ENCODE assay signal across 12 mouse cellular contexts in genomic region chr11:89318324-89318723, GRCm38 (mm10). TPM values are rescaled to one million over a fixed set of nuclear protein-coding genes. Genes with fewer than 3 reads are reported as not detected.
A peak's percentile ranks its signal among the peaks of the same experiment; 100 is the strongest.
DNase-seq lines count a peak whose midpoint lies in the region; ATAC-seq lines count a peak whose summit lies in the region.
"Had no signal": no experiment of that assay in that cellular context is flagged by ENCODE, and none has a peak within 500 bp of the region (broad histone marks: within the 10 kb centered on the region; RNA-seq: fewer than 3 reads in every experiment).

No protein-coding gene starts in this region.

- DNase-seq in heart, adult 11 months, result no peak
- peak; percentile 32 for DNase-seq in retina, postnatal 1 day
- no peak for DNase-seq in retina, embryonic 14.5 days (ENCODE audit: low spot score)
- no peak for DNase-seq in cerebellum, adult 8-10 months
- DNase-seq: adrenal gland, adult 8-10 months; cerebellum, adult 18-20 months; gastrocnemius, postnatal 10 days; kidney, adult 9 months had no signal

- peaks cover 12 to 26% of the 10 kb centered on the region in 2 experiments; a peak in 3 of 4 replicates for H3K4me1 ChIP-seq in heart, embryonic 14.5 days (ENCODE audit: control insufficient read depth in 2 of 2, insufficient read depth in 2 of 2, low read length in 2 of 2)
- no peaks in the 10 kb centered on the region for H3K4me1 ChIP-seq in intestine, embryonic 16.5 days (ENCODE audit: control insufficient read depth, insufficient read depth, low read length)

- peak overlapping the region; percentile 21; the same call in 1 of the 2 replicates for H3K9ac ChIP-seq in heart, embryonic 14.5 days (ENCODE audit: low read length)
- H3K9ac ChIP-seq in intestine, embryonic 16.5 days (ENCODE audit: low read depth, low read length), result no peak overlapping the region

- H3K36me3 ChIP-seq in heart, embryonic 14.5 days (ENCODE audit: control insufficient read depth, insufficient read depth, low read length), result no peaks in the 10 kb centered on the region
- no peaks in the 10 kb centered on the region for H3K36me3 ChIP-seq in intestine, embryonic 16.5 days (ENCODE audit: control insufficient read depth, insufficient read depth, low read length)

- H3K27ac ChIP-seq in heart, embryonic 14.5 days (replicated peaks in 1 of 2; ENCODE audit: control insufficient read depth in 1 of 2, insufficient read depth in 1 of 2, low read depth in 2 of 2, low read length in 2 of 2), result 0 out of 4 replicates have a peak overlapping the region, but pooled peaks of 1 of the 2 experiments have one; percentile 19
- H3K27ac ChIP-seq in intestine, embryonic 16.5 days (ENCODE audit: low read length), result peak overlapping the region; percentile 33; the same call in 1 of the 2 replicates

- WGBS in heart, embryonic 14.5 days, result 14% methylated on average over 8 of the region's 8 CpGs
- WGBS in intestine, embryonic 16.5 days, result 30% methylated on average over 8 of the region's 8 CpGs

- ATAC-seq in heart, embryonic 14.5 days (ENCODE audit: insufficient number of reproducible peaks, insufficient read depth, low FRiP score, low read depth), result no peak
- ATAC-seq in intestine, embryonic 16.5 days, result peak; percentile 36; the same call in 1 of the 2 replicates
- ATAC-seq in activated CD4-positive, CD25-positive, alpha-beta regulatory T cell, adult 4 months, result no peak
- no peak for ATAC-seq in granulocyte monocyte progenitor cell, adult 5-6 weeks (replicated peaks; ENCODE audit: poor library complexity, severe bottlenecking)

- H3K4me2 ChIP-seq in heart, embryonic 14.5 days (ENCODE audit: low read length), result peak overlapping the region; percentile 32; the same call in 1 of the 2 replicates
- H3K4me2 ChIP-seq in intestine, embryonic 16.5 days (ENCODE audit: low read depth, low read length), result no peak overlapping the region

- no peak overlapping the region for H3K4me3 ChIP-seq in heart, embryonic 14.5 days (ENCODE audit: control insufficient read depth in 1 of 2, insufficient read depth in 1 of 2, low read depth in 1 of 2, low read length in 2 of 2)
- no peak overlapping the region for H3K4me3 ChIP-seq in intestine, embryonic 16.5 days (ENCODE audit: low read length)

- H3K9me3 ChIP-seq in heart, embryonic 14.5 days (ENCODE audit: control insufficient read depth, low read length), result no peaks in the 10 kb centered on the region
- H3K9me3 ChIP-seq in intestine, embryonic 16.5 days (ENCODE audit: control insufficient read depth, low read length), result no peaks in the 10 kb centered on the region

- no peaks in the 10 kb centered on the region for H3K27me3 ChIP-seq in heart, embryonic 14.5 days (ENCODE audit: control insufficient read depth, insufficient read depth, low read length)
- H3K27me3 ChIP-seq in intestine, embryonic 16.5 days (replicated peaks; ENCODE audit: control insufficient read depth, insufficient read depth, low read length), result no peaks in the 10 kb centered on the region

RNA-seq across cellular contexts. Expression of gene Nog, which starts 16.2 kb away (rescaled TPM):
- 0.35 and 0.88 TPM in 2 replicates for polyA plus RNA-seq in heart, embryonic 14.5 days (2014; fragmentation: Nextera tagmentation; extraction: Ambion mirVana)
- polyA plus RNA-seq in intestine, embryonic 16.5 days (2015; fragmentation: Nextera tagmentation; extraction: Ambion mirVana), result 1.3 and 1.4 TPM in 2 replicates
- not detected for polyA plus RNA-seq in activated CD4-positive, CD25-positive, alpha-beta regulatory T cell, adult 4 months (2017; shearing (Covaris generic))
- not detected in 2 replicates for total RNA-seq in granulocyte monocyte progenitor cell, adult 5-6 weeks (2014; fragmentation: Nextera tagmentation)
- total RNA-seq in granulocyte monocyte progenitor cell, adult 5-6 weeks (2017), result not detected in 2 replicates
